Mouse (Mus musculus) liver, embryonic 12.5 days (tissue): ENCODE results near the gene Ergic1. TPM values are rescaled to one million over a fixed set of nuclear protein-coding genes. Genes with fewer than 3 reads are reported as not detected.

Source experiments
- ATAC-seq: fragments of 200-750 bp; cut with Nextera tagmentation; 2 replicates; pipeline ENCODE4 v1.8.0; 2017; ENCODE audit warnings: moderate number of reproducible peaks, mild to moderate bottlenecking, moderate library complexity
- H3K27ac ChIP-seq: fragments of 300-500 bp; sonication (generic); 2 replicates; pipeline ENCODE4 v1.5.1; 2016; ENCODE audit warnings: mild to moderate bottlenecking
- H3K27me3 ChIP-seq: fragments of 300-500 bp; sonication (generic); replicated peaks from 2 replicates; pipeline ENCODE4 v1.6.1; 2016; ENCODE audit warnings: mild to moderate bottlenecking, moderate library complexity
- H3K36me3 ChIP-seq: fragments of 300-500 bp; sonication (generic); 2 replicates; pipeline ENCODE4 v1.6.1; 2016; ENCODE audit warnings: mild to moderate bottlenecking, moderate library complexity
- H3K4me1 ChIP-seq: fragments of 300-500 bp; sonication (generic); 2 replicates; pipeline ENCODE4 v1.6.1; 2016
- H3K4me2 ChIP-seq: fragments of 300-500 bp; sonication (generic); 2 replicates; pipeline ENCODE4 v1.6.1; 2016; ENCODE audit warnings: mild to moderate bottlenecking, moderate library complexity
- H3K4me3 ChIP-seq: fragments of 300-500 bp; sonication (generic); 2 replicates; pipeline ENCODE4 v1.5.1; 2016; ENCODE audit warnings: mild to moderate bottlenecking, moderate library complexity
- H3K9ac ChIP-seq: fragments of 300-500 bp; sonication (generic); 2 replicates; pipeline ENCODE4 v1.6.1; 2016; ENCODE audit warnings: mild to moderate bottlenecking, moderate library complexity
- H3K9me3 ChIP-seq: fragments of 300-500 bp; sonication (generic); replicated peaks from 2 replicates; pipeline ENCODE4 v1.6.1; 2016; ENCODE audit warnings: mild to moderate bottlenecking, moderate library complexity
- WGBS: fragments of 180-500 bp; shearing (Covaris S2); methylation state at CpG from one replicate; pipeline ENCODE4 v1.1.7; 2016; ENCODE audit not compliant: insufficient replicate concordance; 5-methylcytosine and 5-hydroxymethylcytosine counted together
- polyA plus RNA-seq: library from polyadenylated mRNA; unstranded; fragments of >200 nt; fragmentation: Nextera tagmentation; extraction: Ambion mirVana; gene quantifications from 2 replicates; pipeline ENCODE4 v1.2.1, GENCODE M21; 2016

Gene Ergic1
- polyA plus RNA-seq, 1 experiment from 2014 or later = 45.7 TPM

GRCm38 (mm10) chr17:26544319-26544963 is 16.8 kb upstream of the Ergic1 start:
- H3K9ac ChIP-seq = peak overlapping the region; percentile 12; the same call in 1 of the 2 replicates
- no peak overlapping the region for H3K4me3 ChIP-seq
- H3K9me3 ChIP-seq = no peaks in the 10 kb centered on the region
- peaks cover 24% of the 10 kb centered on the region for H3K4me1 ChIP-seq
- H3K36me3 ChIP-seq = no peaks in the 10 kb centered on the region
- no peak for ATAC-seq
- no peak overlapping the region for H3K27ac ChIP-seq
- peaks cover 39% of the 10 kb centered on the region for H3K27me3 ChIP-seq
- no peak overlapping the region for H3K4me2 ChIP-seq
- 48% methylated on average over 8 of the region's 8 CpGs for WGBS

DNA sequence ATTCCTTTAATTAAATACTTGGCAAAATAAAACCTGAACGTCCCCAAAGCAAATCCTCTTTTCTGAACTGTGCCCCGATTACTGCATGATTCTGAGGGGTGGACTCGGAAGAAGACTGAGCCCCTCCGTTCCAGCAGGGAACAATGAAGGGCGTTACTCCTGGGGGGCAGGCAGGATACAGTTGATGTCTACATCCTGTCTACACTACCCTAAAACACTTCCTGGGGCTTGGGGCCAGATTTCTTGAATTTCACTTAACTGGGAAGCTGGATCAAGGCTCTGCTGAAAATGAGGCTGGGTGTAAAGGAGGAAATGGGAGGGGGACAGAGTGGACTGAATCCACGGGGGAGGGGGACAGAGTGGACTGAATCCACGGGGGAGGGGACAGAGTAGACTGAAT is 13.5 kb upstream of the Ergic1 start:
- Histone ChIP-seq H3K27ac (peak overlapping the region; percentile 51; the same call in 1 of the 2 replicates), H3K27me3 (peaks cover 61% of the 10 kb centered on the region), H3K4me3 (no peak overlapping the region), H3K9me3 (no peaks in the 10 kb centered on the region), H3K36me3 (no peaks in the 10 kb centered on the region), H3K4me1 (peaks cover 27% of the 10 kb centered on the region), H3K4me2 (no peak overlapping the region), H3K9ac (no peak overlapping the region)
- WGBS = 29% methylated on average over 7 of the region's 7 CpGs
- ATAC-seq = no peak

GRCm38 (mm10) chr17:26548566-26548965 is 12.7 kb upstream of the Ergic1 start:
- Histone ChIP-seq H3K4me3 (no peak overlapping the region), H3K4me2 (no peak overlapping the region)

DNA sequence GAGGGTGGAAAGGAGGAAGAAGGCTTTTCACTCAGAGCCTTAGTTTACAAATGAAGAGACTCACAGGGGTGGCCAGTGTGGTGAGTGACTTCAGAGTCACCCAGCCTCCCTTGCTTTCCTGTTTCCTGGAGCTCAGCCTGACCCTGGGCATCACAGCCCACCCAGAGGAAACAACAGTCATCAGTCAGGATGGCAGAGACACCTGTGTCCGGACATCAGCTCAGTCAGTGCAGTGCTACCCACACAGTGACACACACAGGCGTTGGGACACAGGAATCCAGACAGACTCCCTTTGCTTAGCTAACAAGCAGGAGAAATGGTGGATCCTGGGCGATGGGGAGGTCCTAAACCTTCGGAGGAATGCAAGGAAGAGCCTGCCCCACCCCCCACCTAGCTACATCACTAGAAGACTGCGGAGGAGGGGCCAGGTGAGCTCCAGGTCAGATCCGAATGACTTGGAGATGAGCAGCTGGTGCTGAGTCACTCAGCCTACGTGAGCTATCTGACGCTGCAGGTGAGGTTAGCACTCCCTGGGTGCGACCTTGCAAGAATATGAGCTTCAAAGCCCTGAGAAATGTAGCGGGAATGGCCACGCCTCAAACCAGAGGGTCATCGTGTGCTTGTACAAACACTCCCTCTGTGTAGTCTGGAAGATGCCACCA is 12.0 kb upstream of the Ergic1 start:
- Histone ChIP-seq H3K4me1 (peaks cover 25% of the 10 kb centered on the region), H3K9me3 (no peaks in the 10 kb centered on the region), H3K4me2 (no peak overlapping the region), H3K27ac (no peak overlapping the region), H3K9ac (no peak overlapping the region), H3K4me3 (no peak overlapping the region), H3K27me3 (peaks cover 64% of the 10 kb centered on the region), H3K36me3 (no peaks in the 10 kb centered on the region)
- no peak for ATAC-seq
- 16% methylated on average over 12 of the region's 12 CpGs for WGBS

More at GRCm38 (mm10) chr17:26548566-26548965, 12.7 kb upstream of the Ergic1 start:
- no peak overlapping the region for H3K27ac ChIP-seq
- peaks cover 27% of the 10 kb centered on the region for H3K4me1 ChIP-seq
- no peak for ATAC-seq
- peaks cover 64% of the 10 kb centered on the region for H3K27me3 ChIP-seq
- 7% methylated on average over 5 of the region's 5 CpGs for WGBS
- H3K36me3 ChIP-seq = no peaks in the 10 kb centered on the region
- H3K9me3 ChIP-seq = no peaks in the 10 kb centered on the region
- H3K9ac ChIP-seq = no peak overlapping the region

- Histone ChIP-seq H3K27me3 (peaks cover 64% of the 10 kb centered on the region), H3K4me2 (no peak overlapping the region), H3K4me1 (peaks cover 18% of the 10 kb centered on the region), H3K9me3 (no peaks in the 10 kb centered on the region), H3K9ac (no peak overlapping the region), H3K36me3 (no peaks in the 10 kb centered on the region), H3K27ac (no peak overlapping the region), H3K4me3 (no peak overlapping the region)
- no peak for ATAC-seq
- WGBS = 76% methylated on average over 6 of the region's 6 CpGs
Observed at GRCm38 (mm10) chr17:26551104-26551503, 10.2 kb upstream of the Ergic1 start.

- Histone ChIP-seq H3K27me3 (peaks cover 64% of the 10 kb centered on the region), H3K9ac (no peak overlapping the region), H3K4me2 (no peak overlapping the region), H3K9me3 (no peaks in the 10 kb centered on the region), H3K4me1 (peaks cover 11% of the 10 kb centered on the region), H3K36me3 (no peaks in the 10 kb centered on the region), H3K27ac (no peak overlapping the region), H3K4me3 (no peak overlapping the region)
- 56% methylated on average over 3 of the region's 3 CpGs for WGBS
- ATAC-seq = no peak
Observed at GRCm38 (mm10) chr17:26553033-26553432, 8.3 kb upstream of the Ergic1 start.

DNA sequence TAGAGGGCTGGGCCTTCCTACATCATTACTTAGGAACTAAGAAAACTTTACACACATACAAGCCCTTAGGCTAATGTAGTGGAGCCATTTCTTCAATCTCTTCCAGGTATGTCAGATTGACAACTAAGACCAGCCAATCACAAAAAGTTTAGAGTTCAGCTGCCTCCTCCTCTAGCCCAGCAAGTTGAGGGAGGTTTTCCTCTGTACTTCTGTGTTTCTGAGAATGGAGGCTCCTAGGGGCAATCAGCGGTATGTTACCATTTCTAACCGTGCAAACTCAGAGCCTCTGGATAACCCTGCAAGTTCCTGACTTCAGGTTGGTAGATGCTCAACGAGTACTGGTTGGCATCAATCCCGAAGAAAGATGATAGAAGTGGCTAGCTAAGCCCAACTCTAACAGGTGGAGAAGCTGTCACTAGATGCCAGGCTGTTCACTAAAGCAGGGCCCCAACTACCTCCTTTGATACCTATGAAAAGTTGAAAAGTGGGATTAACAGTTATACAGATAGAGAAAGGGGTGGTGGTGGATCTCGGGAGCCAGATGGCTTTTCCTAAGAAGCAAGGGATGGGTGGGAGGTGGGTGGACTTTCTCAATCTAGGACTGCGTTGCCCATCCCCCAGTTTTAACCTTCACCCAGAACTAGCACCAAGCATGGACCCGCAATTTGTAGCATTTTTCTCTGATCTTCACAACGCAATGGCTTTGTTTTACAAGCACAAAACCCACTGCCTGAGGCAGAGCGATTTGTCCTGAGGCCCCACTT is 581 bp upstream of the Ergic1 start:
- peak overlapping the region; percentile 73 for H3K27ac ChIP-seq
- peaks cover 54% of the 10 kb centered on the region for H3K4me1 ChIP-seq
- 34% methylated on average over 9 of the region's 9 CpGs for WGBS

GRCm38 (mm10) chr17:26561651-26562181 is 427 bp downstream of the Ergic1 start, which contains the start of gene Dusp1:
Gene Dusp1, minus strand, starts transcription at chr17:26562128.
- 0 out of 2 replicates have a peak, but pooled peaks cover 3% of the 10 kb centered on the region for H3K9me3 ChIP-seq
- peak; percentile 53 for ATAC-seq
- H3K4me1 ChIP-seq = peaks cover 54% of the 10 kb centered on the region
- H3K9ac ChIP-seq = peak within 1 kb of the TSS; percentile 81
- under 1% methylated on average over 24 of the region's 25 CpGs for WGBS
- peak within 1 kb of the TSS; percentile 97 for H3K4me2 ChIP-seq
- peak within 1 kb of the TSS; percentile 74 for H3K4me3 ChIP-seq
- peaks cover 33% of the 10 kb centered on the region for H3K36me3 ChIP-seq
- peak within 1 kb of the TSS; percentile 73 for H3K27ac ChIP-seq
- H3K27me3 ChIP-seq = peaks cover 7% of the 10 kb centered on the region

More for the DNA sequence above, 581 bp upstream of the Ergic1 start:
- H3K9ac ChIP-seq = peak overlapping the region; percentile 81
- peak; percentile 4; the same call in 1 of the 2 replicates for ATAC-seq
- peak overlapping the region; percentile 97 for H3K4me2 ChIP-seq
- no peaks in the 10 kb centered on the region for H3K9me3 ChIP-seq
- peak overlapping the region; percentile 74 for H3K4me3 ChIP-seq
- H3K27me3 ChIP-seq = peaks cover 10% of the 10 kb centered on the region
- peaks cover 23% of the 10 kb centered on the region for H3K36me3 ChIP-seq

DNA sequence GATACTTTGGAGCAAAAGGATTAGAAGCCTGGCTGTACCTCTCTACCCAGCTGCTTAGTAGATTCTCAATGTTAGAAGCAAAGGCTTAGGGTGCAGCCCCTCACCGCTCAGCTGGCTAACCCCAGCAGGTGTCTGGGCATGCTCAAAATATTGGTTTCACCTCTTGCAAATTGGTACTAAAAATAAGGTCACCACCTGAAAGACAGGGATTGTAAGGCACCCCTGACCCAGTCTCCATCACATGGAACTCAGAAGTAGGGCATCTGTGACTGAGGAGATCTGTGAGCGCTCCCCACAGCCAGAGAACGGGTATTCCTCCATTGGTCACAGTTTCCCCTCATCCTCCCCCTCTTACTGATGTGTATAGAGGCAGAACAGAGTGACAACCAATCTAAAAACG is 1.0 kb downstream of the Ergic1 start:
- Histone ChIP-seq H3K9ac (peak overlapping the region; percentile 81), H3K36me3 (peaks cover 34% of the 10 kb centered on the region), H3K4me1 (peaks cover 59% of the 10 kb centered on the region), H3K4me2 (peak overlapping the region; percentile 97), H3K27ac (no peak overlapping the region), H3K9me3 (0 out of 2 replicates have a peak, but pooled peaks cover 3% of the 10 kb centered on the region), H3K4me3 (peak overlapping the region; percentile 74), H3K27me3 (peaks cover 6% of the 10 kb centered on the region; the same call in 1 of the 2 replicates)
- no peak for ATAC-seq
- WGBS = 73% methylated on average over 4 of the region's 4 CpGs

- Histone ChIP-seq H3K4me3 (no peak overlapping the region), H3K27ac (no peak overlapping the region), H3K36me3 (peaks cover 46% of the 10 kb centered on the region), H3K27me3 (no peaks in the 10 kb centered on the region), H3K4me2 (no peak overlapping the region), H3K9me3 (0 out of 2 replicates have a peak, but pooled peaks cover 3% of the 10 kb centered on the region), H3K9ac (no peak overlapping the region), H3K4me1 (peaks cover 62% of the 10 kb centered on the region)
- ATAC-seq = no peak
- WGBS = 80% methylated on average over 6 of the region's 6 CpGs
Observed at GRCm38 (mm10) chr17:26563476-26563875, 2.2 kb downstream of the Ergic1 start.

- no peak overlapping the region; the same call in 1 of the 2 replicates for H3K4me2 ChIP-seq
- WGBS = 72% methylated on average over 9 of the region's 9 CpGs
Observed at GRCm38 (mm10) chr17:26564439-26564838, 3.1 kb downstream of the Ergic1 start.

More at GRCm38 (mm10) chr17:26564439-26564838, 3.1 kb downstream of the Ergic1 start:
- Histone ChIP-seq H3K27ac (no peak overlapping the region), H3K9me3 (0 out of 2 replicates have a peak, but pooled peaks cover 3% of the 10 kb centered on the region), H3K27me3 (no peaks in the 10 kb centered on the region), H3K9ac (no peak overlapping the region), H3K4me3 (no peak overlapping the region), H3K4me1 (peaks cover 61% of the 10 kb centered on the region), H3K36me3 (peaks cover 48% of the 10 kb centered on the region)
- ATAC-seq = no peak
